Mouse (Mus musculus): ENCODE data around the gene Lcn2.

DNA sequence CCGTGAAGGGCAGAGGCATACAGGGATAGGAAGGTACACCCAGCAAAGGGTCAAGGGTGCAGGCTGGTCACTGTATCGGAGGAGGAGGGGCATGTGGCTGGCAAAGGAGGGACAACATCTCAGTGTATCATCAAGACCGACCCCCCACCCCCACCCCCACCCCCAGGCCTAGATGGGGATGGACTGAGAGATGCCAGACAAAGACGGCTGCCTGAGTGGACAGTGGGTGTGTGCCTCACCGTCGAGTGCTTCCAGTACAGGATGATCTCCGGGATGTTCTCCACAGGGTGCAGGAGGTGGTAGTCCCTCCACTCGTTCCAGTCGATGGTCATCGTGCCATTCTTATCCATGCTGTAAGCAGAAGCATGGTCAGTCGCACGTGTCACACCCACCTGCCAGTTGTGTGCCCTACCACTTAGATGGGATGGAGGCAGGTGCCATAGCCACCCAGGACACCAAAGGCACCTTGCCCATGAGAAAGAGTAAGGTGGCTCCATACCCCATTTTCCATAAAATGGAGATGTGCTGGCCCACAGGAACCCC is 32.1 kb upstream of the Lcn2 start:
- TF ChIP-seq POLR2A (IDR thresholded peaks at IDR 0.05; ENCODE audit: control insufficient read depth, extremely low read depth, insufficient read depth, low read length, poor library complexity) (no peak), CTCF (IDR thresholded peaks at IDR 0.05; ENCODE audit: borderline replicate concordance, control insufficient read depth, extremely low read depth, insufficient read depth, low read length, poor library complexity) (no peak)

All from thymus, adult 2 months (tissue).